Mouse (Mus musculus) forelimb bud, embryonic 11.5 days (tissue): ENCODE measurements around the gene Npw.

Experiments used
- DNase-seq: peaks from one replicate; pipeline ENCODE4 v3.0.0-alpha.2; 2012; ENCODE audit warnings: low read depth, low spot score

Gene Npw

DNA sequence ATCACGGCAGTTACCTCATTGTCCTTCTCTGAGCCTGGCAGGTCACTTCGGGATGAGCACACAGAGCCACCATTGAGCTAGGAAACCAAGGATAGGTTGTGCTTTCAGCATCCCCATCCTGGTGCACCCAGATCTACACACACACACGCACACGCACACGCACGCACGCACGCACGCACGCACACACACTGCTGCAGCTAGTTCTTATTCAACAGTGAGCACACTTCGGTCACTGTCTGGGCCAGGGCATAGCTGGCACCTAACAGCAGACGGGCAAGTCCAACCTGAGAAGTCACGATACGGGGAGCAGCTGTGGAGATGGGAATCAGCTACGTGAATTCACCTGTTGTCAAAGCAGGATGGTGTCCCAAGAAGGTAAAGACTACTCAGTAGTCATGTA, 17.7 kb downstream of the Npw start:
- no peak for DNase-seq

- no peak for DNase-seq
Measured at GRCm38 (mm10) chr17:24640119-24640518, 18.1 kb downstream of the Npw start.

GRCm38 (mm10) chr17:24639571-24639988, 18.7 kb downstream of the Npw start:
- peak; percentile 87 for DNase-seq

GRCm38 (mm10) chr17:24638840-24639239, 19.4 kb downstream of the Npw start:
- no peak for DNase-seq

DNA sequence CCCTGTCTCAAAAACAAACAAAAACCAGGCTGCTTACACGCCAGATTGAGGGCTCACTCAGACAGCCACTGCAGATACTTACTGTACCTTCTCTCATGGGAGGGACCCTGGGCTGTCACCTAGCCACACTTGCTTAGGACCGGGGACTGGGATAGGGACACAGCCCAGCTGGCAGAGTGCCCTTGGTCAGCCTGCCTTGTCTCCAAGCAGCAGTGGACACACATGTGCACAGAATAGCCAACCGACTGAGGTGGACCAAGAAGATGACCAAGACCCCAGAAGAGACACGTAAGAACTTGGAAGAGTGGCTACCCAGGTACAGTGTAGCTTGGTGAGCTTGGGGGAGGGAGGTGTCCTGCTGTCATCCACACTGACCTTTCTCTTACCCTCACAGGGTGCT, 20.0 kb downstream of the Npw start:
- no peak for DNase-seq

- DNase-seq, result no peak
Measured at GRCm38 (mm10) chr17:24636781-24637481, 21.3 kb downstream of the Npw start.

- DNase-seq, result no peak
Measured at GRCm38 (mm10) chr17:24635694-24636093, 22.6 kb downstream of the Npw start.

DNA sequence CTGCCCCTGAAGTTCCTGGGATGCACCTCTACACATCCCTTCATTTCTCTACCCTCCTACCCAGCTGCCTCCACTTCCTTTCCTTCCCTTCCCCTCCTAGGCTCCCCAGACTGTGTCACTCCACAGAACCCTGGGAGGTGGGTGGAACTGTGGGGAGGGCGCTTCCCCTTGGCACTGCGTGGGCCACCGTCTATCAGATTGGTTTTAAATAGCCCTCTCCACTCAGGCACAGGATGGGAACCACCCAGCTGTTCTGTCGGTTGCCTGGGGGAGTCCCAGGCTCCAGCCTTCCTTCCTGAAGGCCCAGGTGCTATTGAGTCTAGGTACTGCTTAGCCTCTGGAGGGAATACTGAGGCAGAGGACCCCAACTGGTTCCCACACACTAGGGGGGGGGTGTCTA, 23.2 kb downstream of the Npw start:
- no peak for DNase-seq

DNA sequence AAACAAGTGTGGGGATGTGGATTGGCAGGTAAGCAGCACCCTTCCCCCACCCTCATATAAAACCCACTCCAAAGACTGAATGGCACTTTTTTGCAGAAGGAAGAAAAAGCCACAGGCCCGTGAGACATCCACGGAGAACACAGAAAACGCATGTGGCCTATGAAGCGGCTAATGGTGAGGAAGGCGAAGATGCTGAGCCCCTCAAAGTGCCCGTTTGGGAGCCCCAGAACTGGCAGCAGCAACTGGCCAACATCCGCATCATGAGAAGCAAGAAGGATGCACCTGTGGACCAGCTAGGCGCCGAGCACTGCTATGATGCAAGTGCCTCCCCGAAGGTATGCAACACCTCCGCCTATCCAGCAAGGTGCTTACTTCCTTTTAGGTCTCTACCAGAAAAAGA, 24.4 kb downstream of the Npw start:
- DNase-seq, result no peak

DNA sequence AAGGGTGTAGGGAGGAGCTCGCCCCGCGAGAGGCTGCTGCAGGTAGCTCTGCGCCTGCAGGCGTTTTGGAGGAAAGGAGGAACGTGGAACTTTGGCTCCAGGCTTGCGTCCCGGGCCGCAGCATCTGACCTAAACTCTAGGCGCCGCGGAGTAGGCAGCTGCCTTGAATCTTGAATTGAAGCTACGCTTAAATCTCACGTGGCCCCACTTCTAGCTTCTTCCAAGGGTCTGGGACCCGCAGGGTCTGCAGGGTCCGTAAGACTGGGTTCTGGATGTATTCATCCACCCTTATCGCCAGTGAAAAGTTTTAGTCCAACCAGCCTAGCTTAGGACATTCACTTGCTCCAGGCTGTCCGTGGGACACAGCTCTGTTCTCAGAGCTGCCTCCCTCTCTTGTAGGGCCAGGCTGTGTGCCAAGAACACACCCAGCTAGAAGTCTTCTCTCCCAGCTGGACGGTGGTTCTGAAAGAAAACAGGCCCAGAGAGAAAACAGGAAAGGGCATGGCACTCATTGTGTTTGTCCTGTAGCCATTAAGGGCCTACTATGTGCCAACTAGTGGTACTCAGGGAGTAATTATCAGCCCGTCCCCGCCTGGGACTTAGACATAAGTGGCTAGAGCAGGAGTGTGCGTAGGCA, 25.3 kb downstream of the Npw start:
- DNase-seq, result no peak

- peak; percentile 89 for DNase-seq
Measured at GRCm38 (mm10) chr17:24632167-24632812, 26.0 kb downstream of the Npw start, which contains the start of the genes Tsc2 and Nthl1. Tsc2 (minus strand) TSS chr17:24632630. Nthl1 (plus strand) TSS chr17:24632680.

DNA sequence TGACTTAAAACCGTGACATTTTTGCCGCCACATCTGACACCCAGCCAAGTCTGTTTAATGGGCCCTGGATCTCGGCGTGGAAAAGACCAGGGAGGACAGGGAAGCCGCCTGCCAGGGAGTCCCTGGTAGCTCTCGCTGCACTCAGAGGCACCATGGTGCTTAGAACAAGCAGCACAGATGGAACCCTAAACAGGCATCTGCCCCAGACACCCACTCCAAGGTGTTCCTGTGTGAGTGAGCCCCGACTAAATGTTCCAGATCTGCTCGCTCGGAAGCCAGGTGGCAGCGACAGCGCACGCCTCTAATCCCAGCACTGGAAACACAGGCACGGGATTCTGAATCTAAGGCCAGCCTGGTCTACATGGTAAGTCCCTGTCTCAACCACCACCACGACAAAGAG, 28.2 kb downstream of the Npw start:
- no peak for DNase-seq

DNA sequence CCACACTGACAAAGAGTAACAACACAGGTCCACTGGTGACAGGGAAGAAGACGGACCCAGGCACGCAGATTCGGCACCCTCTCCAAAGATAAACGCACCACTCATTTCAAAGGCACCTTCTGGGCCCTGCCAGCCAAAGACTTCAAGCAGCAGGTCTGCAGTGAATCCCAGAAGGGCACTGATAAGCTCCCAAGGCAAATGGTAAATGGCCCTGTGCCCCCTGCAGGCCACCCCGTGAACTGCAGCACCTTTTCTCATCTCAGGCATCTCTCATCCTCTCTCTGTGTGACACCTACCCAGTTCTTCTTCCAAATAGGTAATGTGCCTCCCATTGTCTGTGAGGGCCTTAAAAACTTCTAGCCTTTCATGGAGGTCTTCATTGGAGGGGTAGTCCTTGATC, 29.6 kb downstream of the Npw start:
- DNase-seq, result peak; percentile 62

- DNase-seq, result no peak
Measured at GRCm38 (mm10) chr17:24625472-24625871, 32.8 kb downstream of the Npw start.

DNA sequence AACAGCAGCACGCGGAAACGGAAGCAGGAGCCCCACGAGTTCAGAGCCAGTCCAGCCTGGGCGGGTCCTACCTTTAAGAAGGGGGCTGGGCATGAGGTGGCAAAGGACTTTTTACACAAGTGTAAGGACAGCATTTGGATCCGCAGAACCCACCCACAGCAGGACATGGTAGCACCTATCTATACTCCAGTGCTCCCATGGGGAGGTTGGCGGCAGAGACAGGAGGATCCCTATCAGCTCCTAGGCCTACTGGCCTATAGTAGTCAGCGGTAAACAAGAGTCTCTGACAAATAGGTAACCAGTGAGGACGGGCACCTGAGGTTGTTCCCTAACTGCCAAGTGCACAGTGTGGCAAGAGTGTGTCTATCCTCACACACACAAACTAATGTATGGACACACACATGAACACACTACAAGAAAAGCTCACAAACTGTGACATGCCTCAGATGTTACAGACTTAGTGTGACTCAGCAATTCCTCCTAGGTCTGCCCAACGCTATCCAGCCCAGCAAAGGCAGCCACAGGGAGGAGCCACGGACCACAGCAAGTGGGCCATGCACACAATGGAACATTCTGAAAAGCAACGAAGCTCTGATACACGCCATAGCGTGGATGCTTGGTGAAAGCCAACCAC, 40.6 kb downstream of the Npw start:
- no peak for DNase-seq

DNA sequence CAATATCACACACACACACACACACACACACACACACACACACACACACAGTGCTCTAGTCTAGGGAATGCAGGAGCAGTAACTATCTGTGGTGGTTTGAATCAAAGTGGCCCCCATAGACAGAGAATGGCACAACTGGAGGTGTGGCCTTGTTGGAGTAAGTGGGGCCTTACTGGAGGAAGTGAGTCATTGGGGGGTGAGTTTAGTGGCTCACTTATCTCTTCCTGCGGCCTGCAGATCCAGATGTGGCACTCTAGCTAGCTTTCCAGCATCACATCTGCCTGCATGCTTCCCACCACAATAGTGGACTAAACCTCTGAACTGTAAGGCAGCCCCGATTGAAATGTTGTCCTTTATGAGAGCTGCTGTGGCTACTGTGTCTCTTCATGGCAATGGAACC, 47.5 kb downstream of the Npw start:
- no peak for DNase-seq

GRCm38 (mm10) chr17:24608874-24609273, 49.4 kb downstream of the Npw start:
- no peak for DNase-seq

- no peak for DNase-seq
Measured at GRCm38 (mm10) chr17:24608370-24608769, 49.9 kb downstream of the Npw start.
